Mouse (Mus musculus) T-helper 2 cell (primary cell): ENCODE measurements around the gene Fam240a.

ENCODE experiments used
- in situ Hi-C: fragments of 300-600 bp; cut with MboI, MseI; formaldehyde crosslinking; loops from one replicate; pipeline ENCODE4 v1.15.1; 2025; ENCODE audit warnings: high pct_unique_total_duplicates

Gene Fam240a

DNA sequence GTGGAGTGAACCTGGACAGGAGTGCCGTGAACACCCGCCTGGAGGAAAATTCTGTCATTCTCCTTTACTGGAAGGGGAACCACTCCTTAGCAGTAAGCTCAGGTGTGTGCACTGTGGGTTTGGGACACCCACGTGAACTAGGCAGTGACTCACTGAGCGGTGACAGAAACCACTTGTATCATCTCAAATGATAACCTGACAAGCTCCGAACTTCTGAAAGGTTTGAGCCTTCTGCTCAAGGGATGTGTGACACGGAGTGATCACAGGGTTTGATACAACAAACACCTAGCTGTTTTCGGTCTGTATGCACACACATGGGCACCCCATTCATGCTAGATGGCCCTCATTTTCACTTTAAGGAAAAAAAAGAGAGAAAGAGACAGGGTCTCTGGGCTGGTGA lies at the start of gene Fam240a:
Gene Fam240a (minus strand): TSS at position 76 of the 400 bp plus-strand sequence.
- in situ Hi-C loops: no loop called here

DNA sequence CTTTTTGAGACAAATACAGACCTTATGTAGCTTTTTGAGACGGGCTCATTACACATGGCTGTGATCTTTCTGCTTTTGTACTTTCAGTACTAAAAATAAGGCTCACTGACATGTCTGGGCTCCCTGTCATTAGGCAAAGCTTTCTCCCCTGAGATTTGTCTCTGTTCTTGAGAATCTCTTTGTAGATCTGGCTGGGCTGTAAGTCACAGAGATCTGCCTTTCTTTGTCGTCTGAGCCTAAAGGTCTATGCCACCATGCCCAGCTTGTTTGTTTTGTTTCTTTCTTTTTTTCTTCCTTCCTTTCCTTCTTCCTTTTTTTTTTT lies 49.2 kb upstream of the Fam240a start:
- in situ Hi-C loops: no loop called here

DNA sequence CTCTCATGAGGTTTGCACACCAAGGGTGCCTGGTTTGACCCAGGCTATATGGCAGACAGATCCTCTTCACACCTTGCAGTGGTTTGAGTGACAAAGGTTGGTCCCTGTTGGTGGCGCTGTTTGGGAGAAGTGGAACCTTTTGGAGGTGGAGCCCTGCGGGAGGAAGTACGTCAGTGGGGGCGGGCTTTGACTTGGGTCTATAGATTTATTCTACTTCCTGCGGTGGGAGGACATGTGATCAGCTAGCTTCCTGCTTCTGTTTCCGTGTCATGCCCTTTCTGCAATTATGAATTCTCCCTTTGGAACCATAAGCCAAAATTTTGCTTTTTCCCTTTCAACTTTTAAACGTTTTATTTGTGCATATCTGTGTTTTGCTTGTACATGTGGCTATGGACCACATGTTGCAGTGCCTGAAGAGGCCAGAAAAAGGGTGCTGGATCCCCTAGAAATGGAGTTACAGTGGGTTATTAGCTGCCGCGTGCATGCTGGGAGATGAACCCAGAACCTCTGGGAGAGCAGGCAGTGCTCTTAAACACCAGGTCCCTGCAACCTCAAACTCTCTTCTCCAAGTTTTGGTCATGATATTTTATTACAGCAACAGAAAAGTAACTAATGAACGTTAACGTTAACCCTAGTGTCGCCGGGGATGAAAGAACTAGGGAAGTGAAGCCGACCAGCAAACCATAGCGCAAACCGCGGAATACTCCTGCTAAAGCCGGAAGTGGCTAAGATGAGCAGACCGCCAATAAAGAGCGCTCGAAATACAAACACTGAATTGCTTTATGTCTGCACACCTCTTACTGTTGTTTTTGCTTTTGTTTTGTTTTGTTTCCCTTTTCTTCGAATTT lies 48.6 kb upstream of the Fam240a start:
- in situ Hi-C loops: no loop called here

DNA sequence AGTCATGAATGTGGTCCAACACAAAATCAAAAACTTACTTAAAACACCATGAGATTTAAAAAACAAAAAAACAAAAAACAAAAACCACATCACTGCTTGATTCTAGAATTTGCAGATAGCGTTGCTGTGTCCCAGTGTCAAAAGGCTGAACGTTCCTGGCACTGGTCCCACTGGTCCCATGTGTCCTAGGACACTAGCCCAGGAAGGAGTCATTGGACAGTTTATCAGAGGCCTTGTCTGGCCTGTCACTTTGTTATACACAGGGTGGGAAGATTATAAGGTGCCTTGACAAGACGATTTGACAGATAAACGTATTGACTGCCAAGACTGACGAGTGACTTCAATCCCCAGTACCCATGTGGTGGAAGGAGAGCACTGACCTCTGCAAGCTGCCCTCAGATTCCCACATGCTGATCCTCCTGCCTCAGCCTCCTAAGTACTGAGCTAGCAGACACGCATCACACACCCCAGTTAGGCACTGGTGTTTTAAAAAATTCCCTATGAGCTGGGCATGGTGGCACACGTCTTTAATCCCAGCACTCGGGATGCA lies 47.0 kb upstream of the Fam240a start:
- in situ Hi-C loops: no loop called here

DNA sequence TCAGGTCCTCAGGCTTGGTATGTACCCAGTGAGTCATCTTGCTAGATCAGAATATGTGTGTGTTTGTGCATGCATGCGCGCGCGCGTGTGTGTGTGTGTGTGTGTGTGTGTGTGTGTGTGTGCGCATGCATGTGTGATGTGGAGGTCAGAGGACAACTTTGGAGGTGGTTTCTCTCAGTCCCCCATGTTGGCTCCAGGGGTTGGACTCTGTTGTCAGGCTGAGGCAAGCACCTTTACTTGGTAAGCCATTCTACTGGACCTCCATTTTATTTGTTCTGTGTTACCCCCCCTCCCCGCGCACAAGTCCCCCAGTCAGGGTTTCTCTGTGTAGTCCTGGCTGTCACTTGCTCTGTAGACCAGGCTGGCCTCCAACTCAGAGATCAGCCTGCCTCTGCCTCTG lies 44.7 kb upstream of the Fam240a start:
- in situ Hi-C loops: no loop called here

DNA sequence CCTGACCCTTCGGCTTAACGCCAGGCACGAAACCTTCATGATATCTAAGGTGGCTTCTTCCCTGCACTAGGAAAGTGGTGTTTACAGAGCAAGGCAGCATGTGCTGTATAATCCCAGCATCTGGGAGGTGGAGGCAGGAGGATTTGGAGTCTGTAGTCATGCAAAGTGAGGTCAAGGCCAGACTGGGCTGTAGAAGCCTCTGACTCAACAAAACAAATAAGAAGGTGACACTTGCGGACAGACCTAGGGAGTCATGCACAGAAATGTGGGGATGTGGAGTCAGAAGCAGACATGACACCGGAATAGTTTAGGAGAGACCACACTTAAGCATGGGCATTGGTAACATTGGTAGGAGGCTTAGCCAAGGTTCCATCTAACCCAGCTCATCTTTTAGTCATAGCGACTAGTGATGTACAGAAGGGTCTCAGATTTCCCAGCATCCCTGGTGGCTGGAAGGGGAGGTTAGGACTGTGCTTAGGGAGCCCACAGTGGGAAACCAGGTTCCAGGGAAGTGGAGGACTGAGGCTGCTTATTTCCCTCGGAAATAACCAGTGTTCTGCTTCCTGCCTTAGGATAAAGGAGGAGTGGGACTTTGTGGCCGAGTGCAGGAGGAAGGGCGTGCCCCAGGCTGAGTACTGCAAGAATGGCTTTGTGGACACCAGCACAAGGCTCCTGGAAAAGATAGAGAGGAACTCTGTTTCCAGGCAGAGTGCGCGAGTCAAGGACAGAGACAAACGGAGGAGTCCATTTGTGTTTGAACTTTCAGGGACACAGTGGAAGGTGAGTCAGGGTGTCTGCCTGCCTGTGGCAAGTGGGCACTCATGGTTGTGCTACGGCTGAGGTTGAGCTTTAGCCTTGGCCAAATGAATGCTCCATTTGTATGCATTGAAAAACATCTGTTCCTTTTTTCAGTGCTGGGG lies 43.8 kb upstream of the Fam240a start:
- in situ Hi-C loops: no loop called here

DNA sequence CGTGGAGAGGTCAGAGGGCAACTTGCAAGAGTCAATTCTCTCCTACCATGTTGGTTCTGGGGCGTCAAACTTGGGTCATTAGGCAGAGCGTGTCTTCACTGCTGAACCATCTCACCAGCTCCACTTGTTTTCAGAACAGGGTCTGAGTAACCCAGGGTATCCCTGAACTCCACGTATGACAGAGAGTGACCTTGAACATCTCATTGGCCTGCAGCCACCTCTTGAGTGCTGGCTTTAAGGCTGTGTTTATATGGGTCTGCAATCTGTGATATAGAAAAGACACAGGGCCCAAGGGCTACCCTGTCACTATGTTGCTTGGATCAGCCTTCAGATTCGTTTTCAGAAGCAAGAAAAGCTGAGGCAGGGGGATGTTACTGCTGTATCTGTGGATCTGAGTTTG lies 43.0 kb upstream of the Fam240a start:
- in situ Hi-C loops: no loop called here

DNA sequence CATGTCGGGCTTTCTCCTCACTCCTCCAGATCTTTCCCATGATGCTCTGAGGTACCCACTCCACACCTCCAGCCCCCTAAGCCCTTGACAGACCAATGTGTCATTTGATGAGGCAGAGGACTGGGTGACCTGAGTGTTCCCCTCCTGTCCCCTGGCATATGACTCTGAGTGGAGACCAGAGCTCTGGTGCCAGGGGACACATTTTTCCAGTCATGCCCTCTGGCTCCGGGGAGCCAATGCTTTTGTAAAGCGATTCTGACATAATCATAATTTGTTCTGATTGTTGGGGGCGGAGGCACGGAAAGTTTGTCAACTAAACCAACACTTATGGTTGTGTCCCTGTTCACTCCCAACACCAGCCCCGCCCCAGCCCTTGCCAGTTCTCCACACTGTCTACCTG lies 39.3 kb upstream of the Fam240a start:
- in situ Hi-C loops: no loop called here

DNA sequence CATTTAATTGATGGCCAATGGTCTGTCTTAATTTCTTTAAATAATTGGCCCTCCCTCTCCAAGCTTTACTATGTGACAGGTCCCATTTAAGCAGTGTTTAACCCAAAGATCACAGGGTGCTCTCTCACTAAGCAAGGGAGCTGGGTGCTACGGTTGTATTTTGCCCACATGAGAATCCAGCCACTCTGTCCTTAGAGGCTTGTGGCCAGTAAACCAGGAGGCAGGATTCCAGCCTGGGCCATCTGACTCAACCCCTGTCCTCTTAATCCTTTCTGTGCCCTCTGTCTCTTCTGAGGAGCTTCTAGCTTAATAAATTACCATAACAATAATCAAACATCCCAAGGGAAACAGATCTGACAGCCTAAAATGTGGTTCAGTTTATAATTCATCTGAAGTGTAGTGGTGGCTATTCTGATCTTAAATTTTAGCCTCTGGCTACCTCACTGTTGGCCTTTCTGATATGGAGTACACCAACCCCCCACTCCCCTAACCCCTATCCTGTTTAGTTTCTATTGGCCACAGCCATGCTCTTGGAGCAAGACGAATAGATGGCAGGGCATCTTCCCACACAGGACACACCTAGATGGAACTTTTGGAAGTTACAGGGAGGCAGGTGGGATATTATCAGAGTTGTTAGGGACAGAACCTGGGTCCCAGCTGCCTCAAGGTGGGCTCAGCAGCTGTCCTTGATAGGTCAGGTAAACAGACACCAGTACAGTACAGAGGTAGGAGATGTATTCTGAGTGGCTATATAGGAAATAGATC lies 38.2 kb upstream of the Fam240a start:
- in situ Hi-C loops: no loop called here

DNA sequence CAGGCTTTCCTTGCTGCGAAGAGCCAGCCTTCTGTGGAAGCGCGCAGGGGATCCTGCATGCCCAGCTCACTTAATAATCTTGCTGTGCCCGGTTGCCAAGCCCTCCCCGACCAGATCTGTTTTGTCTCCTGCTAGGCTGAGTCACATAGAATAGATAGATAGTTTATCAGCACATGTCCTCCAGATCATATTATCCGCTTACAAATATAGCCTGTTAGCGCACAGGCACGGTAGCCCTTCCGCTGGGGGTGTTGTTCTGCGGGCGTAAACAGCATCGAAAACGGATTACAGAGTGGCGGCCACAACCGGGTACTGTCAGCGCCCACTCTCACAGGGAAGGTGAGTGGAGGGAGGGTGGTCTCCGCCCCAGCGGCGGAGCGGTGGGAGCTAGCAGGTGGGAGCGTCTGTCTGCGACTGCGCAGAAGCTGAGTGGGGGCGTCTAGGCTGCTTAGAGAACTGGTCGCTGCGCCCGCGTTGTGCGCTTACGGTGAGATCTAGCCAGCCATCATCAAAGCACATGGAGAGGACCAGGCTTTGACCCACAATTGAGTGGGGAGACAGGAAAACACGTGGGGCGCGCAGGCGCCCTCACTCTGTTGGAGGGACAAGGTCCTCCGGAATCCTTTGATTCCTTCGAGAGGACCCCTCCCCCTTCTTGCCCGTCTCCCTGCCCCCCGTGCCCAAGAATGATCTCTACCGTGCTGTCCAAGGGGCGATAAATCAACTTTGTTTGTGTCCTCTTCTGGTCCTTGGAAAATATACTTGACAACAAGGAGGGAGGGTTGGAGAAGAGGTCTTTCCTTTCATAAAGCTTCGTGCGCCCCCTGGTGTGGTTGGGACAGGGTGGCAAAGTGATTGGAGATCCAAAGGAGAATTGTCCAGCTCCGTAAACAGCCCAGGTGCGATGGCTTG lies 37.1 kb upstream of the Fam240a start:
- in situ Hi-C loops: no loop called here

DNA sequence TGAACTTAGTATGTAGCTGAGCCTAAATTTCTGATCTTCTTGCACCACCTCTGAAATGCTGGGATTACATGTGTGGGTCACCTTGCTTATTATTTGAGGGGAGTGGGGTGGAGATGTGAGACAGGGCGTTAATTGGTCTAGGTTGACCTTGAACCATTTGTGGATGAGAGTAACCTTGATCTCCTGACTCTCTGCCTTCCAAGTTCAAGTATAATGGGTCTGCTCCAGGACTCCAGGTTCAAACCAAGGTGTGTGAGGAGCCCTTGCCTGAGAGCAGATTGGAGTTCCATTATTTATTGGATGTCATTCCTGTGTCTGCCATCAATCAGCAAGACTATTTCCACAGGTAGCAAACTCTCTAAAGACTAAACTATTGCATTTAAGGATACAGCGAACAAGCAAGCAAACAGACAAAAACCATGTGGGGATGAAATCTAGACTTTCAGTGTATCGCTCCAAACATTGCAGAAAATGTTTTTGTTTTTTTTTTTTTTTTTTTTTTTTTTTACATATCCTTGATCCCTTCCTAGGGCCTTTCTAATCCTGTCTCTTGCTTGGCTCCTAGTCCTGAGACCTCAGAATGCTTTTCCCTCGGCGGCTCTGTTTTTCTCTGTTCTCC lies 36.4 kb upstream of the Fam240a start:
- in situ Hi-C loops: no loop called here

DNA sequence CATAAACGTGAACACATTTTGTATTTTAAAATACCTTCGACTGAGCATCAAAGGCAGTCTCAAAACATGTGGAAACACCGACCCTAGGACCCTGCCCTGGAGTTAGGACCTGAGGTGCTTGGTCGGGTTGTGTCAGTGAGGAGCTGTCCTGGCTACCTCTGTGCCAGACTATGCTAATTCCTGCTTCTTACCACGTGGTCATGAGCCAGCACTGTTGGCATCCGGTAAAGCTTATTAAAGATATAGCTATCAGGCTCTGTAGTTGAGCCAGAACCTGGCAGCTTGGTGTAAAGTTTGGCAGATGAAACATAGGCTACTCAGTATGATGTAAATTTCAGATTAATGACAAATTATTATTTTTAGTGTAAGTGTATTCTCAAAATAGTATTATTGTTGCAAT lies 35.7 kb upstream of the Fam240a start:
- in situ Hi-C loops: no loop called here

DNA sequence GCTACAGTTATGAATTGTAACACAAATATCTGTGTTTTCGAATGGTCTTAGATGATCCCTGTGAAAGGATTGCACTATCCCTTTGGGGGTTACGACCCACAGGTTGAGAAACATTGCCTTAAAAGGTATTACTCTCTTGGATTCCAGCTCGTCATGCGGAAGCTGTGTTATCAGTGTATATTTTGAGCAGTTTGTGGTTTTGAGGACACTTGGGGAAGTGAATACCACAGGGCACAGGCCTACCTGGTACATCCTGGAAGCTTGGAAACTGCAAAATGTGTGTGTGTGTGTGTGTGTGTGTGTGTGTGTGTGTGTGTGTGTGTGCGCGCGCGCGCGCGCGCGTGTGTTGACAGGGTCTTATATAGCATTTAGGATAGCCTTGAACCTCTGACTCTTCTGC lies 35.2 kb upstream of the Fam240a start:
- in situ Hi-C loops: no loop called here

DNA sequence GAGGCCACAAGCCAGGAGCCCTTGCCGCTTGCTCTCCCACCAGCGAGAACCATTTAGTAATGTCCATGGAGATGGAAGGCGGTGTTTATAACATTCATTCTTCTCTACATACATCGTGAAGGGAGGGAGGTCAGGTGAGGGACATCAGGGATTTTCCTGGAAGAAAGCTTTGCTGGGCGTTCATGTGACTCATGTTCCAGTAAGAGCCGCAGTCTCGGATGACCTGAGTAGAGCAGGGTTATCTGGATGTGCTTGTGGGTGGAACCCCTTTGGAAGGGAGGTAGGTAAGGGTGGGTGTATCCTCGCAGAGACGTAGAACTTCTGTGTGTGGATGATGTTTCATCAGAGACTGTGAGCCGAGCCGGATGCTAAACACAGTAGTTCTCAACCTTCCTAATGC lies 34.7 kb upstream of the Fam240a start, which contains the start of gene Lrrc2:
Gene Lrrc2 (plus strand): TSS at position 149 of the 400 bp plus-strand sequence.
- in situ Hi-C loops: no loop called here

DNA sequence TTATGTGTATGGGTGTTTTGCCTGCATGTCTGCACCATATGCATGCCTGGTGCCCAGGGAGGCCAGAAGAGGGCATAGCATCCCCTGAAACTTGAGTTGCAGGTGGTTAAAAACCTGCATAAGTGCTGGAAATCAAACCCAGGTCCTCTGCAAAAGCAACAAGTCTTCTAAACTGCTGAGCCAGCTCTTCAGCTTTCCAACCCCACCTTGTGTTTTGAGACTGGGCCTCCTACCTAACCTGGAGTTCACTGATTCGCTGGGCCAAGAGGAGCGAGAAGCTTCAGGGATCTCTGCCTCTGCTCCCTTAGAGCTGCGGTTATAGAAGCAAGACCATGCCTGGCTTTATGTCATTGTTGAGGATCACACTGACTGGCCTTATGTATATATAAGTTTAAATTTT lies 33.4 kb upstream of the Fam240a start:
- in situ Hi-C loops: no loop called here

DNA sequence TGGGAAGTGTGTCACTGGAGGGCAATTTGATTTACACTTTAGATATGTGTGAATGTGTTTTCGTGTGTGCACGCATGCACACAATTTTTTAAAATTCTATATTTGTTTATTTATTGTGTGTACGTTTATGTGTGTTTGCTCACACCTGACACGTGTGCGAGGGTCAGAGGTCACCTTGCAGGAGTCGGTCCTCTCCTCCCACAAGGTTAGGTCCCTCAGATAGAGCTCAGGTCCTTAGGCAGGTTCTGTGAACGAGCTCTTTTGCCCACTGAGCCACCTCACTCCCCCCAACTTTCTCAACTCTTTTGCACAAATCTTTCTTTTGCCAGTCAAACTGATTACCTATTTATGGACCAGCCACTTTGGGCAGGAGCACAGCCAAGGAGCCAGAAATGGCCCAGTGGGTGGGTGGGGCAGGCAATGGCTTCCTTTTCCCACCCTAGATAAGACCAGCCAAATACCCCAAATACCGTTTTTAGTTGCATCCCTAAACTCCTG lies 32.2 kb upstream of the Fam240a start:
- in situ Hi-C loops: no loop called here

DNA sequence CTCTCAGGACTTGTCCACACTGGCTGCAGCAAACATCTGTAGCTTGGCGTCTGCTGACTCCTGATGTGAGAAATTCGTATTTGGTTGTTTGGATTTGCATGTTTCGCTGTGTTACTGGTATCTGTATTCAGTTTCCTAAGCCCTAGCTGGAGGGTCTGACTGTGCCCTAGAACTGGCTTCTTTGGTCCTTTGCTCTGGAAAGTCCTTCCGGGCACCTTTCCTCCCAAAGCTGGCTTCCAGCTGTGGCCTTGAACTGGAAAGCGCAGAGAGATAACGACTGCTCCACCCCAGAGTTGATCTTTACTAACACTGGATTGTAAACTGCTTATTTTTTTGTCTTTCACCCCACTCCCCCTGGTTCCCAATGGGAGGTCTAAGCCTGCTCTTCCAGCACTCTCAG lies 31.2 kb upstream of the Fam240a start:
- in situ Hi-C loops: no loop called here

DNA sequence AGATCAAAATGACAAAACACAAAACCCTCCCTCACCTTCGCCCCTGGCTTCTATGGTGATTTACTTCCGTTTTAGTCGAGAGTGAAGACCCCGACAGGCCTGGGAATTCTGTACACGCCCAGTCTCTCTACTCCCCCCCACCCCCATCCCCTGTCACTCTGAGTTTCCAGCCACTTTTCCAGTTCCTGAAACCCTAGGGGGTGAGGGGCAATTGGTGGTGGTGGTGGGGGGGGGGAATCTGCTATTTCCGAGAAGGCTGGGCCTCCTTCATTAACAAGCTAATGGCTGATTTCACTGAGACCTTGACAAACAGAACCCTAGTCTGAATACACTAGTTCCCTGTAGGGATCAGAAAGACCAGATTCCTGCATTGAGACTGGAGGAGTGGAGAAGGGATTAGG lies 30.6 kb upstream of the Fam240a start:
- in situ Hi-C loops: no loop called here

DNA sequence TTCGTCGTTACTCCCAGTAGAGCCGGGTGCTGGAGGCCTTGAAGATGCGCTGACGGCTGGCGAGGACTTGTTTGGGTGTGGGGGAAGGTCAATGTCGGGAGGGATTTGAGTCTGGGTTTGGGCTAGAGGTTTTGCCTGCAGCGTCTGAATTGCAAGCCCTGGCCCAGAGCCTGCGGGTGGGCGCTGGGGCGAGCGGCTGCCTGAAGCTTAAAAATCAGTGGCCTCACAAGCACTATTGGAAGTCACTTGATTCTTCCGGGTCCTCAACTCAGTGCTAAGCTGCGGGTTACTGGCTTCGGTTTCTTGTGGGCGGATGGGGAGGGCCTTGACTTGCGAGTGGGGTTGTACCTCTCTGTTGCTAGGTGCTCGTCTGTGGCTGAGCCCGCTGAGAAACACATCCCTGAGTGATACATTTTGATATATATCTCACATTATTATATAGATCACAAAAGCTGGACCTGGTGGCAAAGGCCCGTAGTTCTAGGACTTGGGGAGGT lies 29.9 kb upstream of the Fam240a start:
- in situ Hi-C loops: no loop called here

DNA sequence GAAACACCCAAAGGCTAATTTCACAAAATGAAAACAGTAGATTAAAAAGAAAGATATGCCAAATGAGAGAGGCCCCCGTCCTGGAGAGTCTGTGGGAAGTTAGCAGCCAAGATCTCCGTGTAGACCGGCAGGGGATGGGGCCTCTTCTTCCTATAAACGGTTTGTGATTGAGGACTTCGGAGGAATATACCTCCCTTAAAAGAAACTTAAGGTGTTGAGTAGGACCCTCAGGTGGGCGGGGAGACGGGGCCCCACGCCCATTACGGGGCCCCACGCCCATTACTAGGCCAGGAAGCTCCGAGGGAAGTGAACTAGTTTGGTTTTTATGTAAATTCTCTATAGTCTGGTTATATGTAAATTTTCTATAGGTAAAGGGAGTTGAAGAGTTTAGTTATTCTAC lies 29.3 kb upstream of the Fam240a start, which contains the start of gene Tdgf1:
Gene Tdgf1 (minus strand): TSS at position 233 of the 400 bp plus-strand sequence.
- in situ Hi-C loops: no loop called here
